Mouse (Mus musculus) heart, postnatal 25 days (tissue): Measurements from ENCODE around the gene Cwc25. TPM values are rescaled to one million over a fixed set of nuclear protein-coding genes. Genes with fewer than 3 reads are reported as not detected.

Experiments
- DNase-seq: peaks from one replicate; pipeline ENCODE4 v3.0.0; 2022; ENCODE audit warnings: low spot score
- intact Hi-C: fragments of 180-260 bp; cut with DNase I; formaldehyde crosslinking; loops from one replicate; pipeline ENCODE4 v1.15.1; 2025
- total RNA-seq, 2 experiments: library from RNA; stranded (reverse); gene quantifications; 2 replicates each; pipeline ENCODE4 v1.2.3; 2021

Cwc25 gene
- total RNA-seq, result 1 to 10 TPM; 7.0 to 7.2 TPM

DNA sequence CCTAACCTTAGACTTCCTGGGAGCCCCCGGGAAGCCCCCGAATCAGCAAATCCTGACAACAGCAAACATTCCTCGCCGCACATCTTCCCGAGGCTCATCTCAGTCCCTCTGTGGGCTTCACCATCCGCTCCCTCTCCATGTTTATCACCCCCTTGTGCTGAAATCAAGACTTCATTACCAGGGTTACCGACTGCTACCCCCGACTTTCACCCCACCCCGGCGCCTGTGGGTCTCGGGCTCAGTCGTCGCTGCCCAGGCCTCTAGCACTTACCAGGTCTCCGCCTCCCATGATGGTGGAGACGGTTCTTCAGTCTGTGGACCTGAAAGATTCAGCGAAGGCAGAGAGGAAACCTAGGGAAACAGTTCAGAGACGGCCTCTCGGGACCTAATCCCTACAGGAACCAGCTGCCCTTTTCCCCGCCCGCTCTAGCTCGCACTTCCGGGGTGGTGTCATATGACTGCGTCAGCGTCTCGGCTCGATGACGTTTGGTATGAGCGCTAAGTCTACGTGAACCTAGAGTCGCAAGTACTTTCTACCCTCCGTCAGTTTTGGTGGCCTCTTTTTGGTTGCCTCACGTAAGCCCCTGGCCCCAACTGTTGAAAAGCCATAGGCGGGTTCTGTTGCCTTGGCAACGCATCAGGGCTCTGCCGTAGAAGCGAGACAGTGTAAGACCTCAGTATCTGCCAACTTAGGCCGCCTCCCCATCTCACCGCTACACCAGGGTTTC lies at the start of gene Cwc25:
Cwc25 (minus strand) TSS at position 403 of the 728 bp plus-strand sequence.
- DNase-seq, result peak; percentile 93
- intact Hi-C loops, result loop anchor here (2.0 kb wide), 1 partner anchor 14 kb away; no protein-coding TSS in a partner anchor

DNA sequence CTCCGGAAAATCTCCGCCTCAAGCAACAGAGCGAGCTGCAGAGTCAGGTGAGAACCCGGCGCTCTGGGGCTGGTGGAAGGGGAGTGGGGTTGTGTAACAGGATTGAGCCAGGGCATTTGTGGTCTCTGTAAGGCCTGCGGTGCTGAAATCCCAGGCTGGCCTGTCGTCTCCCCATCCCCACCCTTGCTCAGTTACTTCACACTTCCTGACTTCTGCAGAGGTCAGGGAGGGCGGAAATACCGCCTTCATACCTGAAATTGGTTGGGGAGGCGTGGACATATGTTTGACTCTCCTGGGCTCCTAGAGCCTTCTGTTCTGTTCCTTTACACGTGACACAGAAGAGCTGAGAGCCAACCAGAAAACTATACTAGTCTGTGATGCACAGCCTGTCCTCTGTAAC lies 49.4 kb upstream of the Cwc25 start:
- DNase-seq, result no peak
- intact Hi-C loops, result no loop called here

DNA sequence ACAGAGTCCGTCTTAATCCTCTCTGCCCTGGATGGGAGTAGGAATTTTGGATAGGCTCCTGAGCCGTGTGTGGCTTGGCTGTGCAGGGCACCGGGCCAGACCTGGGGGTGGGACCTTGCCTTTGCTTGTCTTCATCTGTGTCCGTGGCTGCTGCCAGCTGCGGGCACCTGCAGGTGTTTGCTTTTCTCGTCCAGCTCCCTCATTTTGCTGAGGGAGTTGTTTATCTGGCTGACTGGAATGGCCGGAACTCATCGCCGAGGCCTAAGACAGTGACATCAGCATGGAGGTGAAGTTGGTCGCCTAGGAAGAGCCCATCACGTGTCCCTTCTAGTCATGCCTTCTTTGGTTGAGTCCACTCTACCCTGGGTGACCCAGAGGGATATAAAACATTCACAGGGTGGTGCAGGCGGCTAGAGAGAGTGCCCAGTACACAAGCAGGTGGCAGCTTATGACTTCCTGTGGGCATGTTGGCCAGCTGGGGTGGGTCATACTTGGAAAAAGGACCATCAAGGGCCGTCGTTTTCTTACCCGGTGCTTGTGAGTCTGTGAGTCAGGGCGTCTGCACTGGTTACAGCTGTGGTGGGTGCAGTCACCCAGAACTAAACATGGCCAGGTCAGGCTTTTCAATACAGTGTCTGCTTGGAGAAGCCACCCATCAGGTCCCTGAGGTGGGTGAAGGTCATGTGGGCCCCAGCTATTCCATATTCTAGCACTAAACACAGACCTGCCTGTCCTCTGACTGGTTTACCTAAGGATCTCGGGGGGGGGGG lies 47.6 kb upstream of the Cwc25 start:
- DNase-seq, result no peak
- intact Hi-C loops, result no loop called here

DNA sequence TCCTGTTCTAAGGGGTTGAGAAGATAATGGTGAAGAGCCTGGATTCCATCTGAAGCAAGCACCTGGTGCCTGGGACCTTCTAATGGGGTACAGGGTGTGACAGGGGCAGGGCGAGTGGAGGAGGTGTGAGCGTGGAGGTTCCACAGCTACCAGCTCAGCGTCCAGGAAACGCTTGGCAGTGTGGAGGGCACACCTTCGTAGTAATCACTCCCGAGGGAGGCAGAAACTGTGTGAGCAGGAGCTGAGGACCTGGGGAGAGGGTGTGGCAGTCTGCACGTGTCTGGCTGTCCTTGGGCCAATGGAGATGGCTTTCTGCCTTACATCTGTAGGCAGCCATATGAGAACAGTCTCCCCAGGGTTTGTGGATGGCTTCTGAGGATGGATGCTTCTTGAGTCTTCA lies 46.7 kb upstream of the Cwc25 start:
- intact Hi-C loops, result no loop called here
- DNase-seq, result no peak

DNA sequence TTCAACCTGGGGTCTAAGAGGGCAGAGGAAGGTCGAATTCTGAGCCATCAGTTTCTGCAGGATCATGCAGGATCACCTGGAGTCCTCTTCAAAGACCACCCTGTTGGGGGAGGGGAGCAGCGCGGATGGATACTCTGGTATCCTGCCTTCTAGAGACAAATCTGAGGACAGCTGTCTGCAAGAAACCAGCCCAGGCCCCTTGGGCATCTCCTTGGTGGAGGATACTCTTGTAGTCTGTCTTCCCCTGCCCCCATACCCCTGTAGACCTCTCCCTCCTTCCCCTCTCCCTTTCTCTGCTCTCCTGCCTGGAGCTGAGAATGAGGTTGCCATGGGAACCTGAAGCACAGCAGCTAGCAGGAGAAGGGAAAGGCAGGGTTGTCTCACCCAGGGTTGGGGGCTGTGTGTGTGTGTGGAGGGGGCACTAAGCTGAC lies 46.1 kb upstream of the Cwc25 start:
- intact Hi-C loops, result no loop called here
- DNase-seq, result no peak

DNA sequence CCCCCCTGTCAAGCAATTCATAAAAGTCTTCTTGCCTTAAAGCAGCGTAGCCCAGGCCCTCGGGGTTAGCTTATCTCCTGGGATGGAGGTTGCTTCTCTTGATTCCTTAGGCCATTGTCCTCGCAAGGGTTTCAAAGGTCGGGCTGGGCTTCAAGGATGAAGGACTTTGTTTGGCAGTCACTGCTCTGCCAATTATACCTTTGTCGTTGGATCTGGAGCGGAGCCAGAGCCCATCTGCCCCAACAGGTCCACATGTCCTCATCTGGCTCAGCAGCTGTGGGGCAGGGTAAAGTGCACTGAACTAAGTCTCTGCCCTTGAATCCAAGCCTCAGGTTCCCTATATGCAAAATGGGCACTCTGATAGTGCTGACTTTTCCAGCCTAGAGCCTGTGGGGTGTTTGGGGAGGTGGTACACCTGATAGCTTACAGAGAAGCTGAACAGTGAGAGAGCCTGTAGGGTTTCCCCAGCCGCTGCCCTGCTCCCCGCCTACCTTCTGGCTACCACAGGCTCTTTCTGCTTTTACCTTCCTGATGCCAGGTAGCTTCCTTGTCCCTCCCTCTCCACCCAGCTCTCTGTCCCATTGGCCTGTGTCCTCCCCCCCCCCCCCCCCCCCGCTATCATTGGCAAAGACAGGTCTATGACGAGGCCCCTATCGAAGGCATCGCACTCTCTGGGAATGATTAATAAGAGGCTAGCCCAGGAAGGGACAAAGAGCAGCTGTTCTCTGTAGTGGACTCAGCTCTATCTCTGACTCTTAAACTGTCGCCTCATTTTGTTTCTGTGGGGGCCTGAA lies 45.4 kb upstream of the Cwc25 start:
- intact Hi-C loops, result no loop called here

DNA sequence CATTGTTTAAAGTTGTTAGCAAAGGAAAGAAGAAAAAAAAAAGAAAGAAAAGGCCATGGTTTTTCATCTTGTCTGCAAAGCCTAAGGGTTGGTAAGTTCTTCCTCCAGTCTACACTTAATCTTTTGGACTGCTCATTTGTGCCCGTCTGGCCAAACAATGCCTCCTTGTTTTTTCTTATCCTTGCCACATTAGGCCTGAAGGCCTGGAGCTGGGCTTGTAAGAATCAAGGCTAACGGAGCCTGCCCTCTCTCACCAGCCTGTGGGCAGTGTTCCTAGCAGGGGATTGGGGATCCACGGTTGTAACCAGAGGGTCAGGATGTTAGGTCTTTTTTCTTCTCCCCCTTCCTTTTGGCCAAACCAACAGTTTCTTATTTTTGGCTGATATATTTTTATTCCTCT lies 44.6 kb upstream of the Cwc25 start:
- no peak for DNase-seq
- intact Hi-C loops, result no loop called here

More for the DNA sequence above, 45.4 kb upstream of the Cwc25 start:
- DNase-seq, result no peak

DNA sequence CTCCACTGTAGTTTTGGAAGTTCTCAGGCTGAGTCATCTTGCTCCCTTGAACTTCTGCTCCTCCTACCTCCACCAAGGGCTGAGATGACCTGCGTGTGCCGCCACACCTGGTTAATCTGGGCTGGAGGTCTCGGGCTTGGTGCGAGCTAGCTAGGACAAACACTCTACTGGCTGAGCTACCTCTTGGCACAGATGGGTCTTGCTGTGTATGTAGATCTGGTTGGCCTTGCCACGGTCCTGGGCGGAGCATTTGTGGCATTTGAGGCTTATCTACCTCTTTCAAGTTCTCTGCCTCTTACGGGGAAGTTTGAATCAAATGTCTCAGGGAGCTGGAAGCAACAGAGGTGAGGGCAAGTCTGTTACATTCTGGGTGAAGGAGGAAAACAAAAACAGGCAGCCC lies 44.0 kb upstream of the Cwc25 start:
- DNase-seq, result no peak
- intact Hi-C loops, result no loop called here

DNA sequence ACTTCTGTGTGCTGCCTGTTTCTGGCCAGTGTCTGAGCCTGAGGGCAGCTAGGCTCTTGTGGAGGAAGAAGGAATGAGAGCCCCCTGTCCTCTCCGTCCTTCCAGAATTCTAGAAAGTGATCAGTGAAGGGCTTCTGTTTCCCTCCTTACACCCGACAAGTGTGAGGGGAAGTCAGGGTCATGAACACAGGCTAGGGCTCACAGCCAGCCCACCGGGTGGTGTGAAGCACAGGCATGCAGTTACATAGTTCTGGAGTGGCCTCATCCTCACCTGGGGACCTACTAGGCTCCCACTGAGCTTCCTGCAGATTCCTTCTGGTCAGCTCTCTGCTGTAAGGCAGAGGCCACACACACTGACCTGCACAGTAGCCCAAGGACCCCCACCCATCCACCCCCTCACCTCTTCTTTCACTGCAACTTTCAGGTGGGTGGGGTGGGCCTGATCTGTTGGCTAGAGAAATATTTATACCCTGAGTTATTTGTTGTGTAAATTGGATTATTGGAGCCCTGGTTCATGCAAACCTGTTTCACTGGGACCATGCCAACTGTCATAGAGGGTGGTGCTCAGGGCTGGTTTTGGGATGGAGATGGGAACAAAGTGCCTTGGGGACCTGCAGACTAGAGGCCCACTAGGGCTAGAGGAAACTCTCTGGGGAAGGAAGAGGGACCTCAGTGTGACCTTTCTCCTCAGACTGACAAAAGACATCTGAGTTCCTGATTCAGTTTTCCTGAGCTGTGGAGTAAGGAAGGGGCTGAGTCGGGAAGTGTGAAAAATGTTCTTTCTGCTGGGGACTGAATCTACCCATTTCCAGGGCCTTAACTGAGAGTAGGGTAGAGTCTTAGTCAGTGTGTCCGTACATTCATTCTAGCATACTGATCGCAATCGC lies 43.1 kb upstream of the Cwc25 start:
- no peak for DNase-seq
- intact Hi-C loops, result no loop called here

DNA sequence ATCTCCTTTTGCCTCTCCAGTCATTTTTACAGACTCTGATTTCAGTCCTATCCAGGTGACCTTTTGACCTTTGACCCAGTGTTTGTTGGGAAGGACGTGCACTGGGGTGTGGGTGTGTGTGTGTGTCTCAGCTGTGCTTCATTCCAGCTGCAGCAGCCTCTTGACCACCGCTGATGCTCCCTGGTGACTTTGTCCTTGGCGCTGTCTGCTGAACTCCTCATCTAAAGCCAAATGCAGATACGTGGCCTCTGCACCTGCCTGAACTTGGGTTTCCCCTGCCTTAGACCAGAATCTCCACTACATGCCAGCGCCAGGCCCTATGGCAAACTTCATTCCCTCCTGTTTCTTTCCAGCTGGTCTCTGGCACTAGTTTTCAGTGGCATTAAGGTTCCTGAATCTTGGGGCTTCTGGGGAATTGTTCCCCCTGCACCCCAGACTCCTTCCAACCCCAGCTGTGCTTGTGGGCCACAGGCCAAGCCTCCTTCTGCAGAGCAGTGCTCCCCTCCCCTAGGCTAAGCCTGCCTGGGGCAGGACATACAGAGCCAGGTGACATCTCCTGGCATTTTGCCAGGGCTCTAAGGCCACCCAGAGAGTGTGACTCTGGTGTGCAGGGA lies 42.4 kb upstream of the Cwc25 start:
- intact Hi-C loops, result no loop called here
- no peak for DNase-seq

DNA sequence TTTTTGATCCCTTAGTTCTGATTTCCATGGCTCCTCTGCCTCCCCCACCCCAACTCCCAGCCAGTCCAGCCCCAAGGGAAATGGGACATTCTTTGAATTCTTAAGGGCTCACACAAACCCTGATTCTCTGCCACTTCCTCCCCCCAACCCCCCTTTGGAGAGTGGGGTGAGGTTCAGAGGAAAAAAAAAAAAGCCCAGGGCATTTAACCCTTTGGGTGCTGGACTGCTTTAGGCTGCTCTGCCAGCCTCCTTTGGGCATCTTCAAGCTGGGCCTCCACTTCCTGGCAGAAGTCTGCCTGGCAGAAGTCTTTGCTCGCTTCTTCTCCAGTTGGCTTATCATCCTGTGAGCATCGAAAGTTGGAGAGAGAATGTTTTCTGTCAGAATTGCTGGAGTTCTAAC lies 41.7 kb upstream of the Cwc25 start:
- no peak for DNase-seq
- intact Hi-C loops, result no loop called here

DNA sequence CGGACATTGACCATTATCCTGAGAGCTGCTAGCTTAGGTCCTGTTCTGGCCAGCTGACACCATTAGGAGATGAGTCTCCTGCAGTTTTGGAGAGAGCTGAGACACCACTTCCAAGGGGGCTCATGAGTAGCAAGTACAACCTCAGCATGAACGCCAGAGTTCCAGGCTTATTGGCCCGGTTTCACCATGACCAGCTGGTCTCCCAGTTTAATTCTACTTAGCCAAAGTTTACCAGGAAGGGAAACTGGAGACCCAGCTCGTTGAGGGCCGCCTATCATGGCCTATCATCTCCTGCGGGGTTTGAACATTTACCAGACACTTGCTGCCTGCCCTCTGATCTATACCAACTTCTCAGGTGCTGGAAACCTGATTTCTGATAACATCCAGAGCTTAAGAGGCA lies 41.3 kb upstream of the Cwc25 start:
- intact Hi-C loops, result no loop called here
- no peak for DNase-seq

DNA sequence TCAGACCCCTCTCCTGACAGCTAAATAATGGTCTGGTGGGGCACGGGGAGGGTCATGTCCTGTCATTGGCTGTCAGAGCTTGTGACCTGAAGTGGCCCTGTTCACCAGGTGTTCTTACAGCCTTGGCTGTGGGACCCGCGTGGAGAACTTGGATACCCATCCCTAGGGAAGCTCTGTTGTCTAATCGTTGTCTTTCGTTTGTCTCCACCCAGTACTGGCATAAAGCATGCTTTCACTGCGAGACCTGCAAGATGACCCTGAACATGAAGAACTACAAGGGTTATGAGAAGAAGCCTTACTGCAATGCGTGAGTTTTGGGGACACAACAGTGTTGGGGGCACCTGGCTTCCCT lies 40.2 kb upstream of the Cwc25 start:
- intact Hi-C loops, result no loop called here
- DNase-seq, result no peak

DNA sequence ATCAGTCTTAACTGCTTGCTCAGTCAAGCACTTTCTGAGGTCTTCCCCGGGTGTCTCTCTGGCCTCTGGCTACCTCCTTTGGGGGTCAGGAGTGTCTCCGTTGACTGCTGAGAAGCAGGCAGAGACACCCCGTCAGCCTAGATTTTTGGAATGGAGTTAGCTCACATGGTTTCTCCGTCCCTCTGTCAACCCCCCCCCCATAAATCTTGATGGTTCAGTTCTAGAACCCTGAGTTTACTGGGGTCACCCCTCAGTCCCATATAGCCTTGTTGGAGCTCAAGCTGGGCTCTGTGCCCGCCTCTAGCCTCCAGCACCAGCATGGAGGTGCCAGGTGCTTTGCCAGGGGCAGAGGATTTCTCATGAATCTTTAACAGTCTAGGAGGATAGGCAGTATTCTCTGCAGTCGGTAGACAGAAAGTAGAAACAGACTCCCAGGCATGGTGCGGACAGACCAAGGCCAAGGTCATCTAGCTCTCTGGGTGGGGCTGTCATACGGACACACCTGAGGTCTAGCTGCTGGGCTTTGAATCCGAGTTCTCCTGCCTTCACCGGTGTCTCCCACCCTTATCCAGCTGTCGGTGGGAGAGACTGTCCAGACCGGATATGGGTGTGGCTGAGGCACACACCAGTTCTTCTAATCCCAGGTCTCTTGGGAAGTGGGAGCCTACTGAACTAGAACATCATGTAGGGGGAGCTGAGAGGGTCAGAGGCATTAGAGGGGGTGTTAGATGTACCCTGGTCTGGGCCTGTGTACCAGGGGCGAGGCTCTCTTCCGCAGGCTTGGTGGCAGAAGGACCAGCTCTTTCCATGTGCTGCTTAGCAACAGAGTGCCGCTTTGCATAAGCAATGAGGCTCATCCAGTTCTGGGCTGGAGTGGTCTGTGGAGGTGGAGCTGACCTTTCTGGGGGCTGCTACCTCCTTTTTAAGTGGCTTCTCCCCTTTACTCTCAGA lies 39.6 kb upstream of the Cwc25 start:
- intact Hi-C loops, result no loop called here
- DNase-seq, result no peak

DNA sequence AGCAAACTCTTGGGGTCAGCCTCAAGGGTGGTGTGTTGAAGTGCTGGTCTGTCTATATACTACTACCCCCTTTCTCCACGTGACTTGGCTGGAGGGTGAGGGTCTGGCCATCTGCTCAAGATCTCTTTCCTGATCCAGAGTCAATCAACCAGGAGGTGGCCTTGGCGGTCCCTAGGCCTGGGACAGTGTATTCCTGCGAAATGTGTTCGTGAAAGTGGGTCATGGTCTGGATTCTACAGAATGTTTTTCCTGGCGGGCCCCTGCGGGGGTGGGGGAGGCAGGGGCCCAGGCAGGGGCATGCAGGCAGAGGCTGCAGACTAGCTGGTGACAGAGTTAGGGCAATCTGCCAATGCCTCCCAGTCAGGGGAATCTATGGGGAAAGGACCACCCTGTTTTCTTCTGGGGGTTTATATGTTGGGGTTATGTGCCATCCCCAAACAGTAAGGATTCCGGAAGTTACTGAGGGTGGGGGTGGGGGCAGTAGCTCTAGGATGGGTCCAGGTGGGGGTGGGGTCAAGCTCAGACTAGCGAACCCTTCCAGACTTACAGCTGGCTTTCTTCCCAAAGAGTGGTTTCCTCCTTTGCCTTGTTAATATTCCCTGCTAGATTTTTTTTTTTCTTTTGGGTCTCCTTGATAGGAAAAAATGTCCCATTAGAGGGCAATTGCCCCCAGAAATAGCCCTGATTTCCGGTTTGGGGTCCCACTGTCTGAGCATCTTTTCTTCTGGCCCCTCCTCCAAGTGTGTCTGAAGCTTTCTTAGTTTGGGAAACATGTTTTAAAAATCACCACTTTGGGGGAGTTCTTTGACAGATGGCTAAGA lies 38.7 kb upstream of the Cwc25 start:
- DNase-seq, result no peak
- intact Hi-C loops, result no loop called here

DNA sequence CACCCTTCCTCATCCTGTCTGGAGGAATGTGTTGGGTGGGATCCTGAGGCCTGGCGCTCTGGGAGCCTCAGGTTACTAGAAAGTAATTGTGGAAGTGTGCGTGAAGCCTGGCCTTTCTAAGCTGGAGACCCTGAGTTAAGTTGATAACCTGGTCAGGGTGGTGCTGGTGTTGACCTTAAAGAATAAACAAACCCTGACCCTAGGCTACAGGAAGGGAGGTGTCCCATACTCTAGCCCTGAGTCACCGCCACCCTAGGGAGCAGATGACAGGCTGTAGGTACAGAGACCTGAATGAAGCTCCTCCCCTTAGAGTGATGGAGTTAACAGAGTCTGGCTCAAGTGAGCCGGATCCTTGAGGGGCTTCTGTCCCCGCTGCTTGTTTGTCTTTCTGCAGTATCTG lies 37.5 kb upstream of the Cwc25 start:
- intact Hi-C loops, result no loop called here
- DNase-seq, result no peak

DNA sequence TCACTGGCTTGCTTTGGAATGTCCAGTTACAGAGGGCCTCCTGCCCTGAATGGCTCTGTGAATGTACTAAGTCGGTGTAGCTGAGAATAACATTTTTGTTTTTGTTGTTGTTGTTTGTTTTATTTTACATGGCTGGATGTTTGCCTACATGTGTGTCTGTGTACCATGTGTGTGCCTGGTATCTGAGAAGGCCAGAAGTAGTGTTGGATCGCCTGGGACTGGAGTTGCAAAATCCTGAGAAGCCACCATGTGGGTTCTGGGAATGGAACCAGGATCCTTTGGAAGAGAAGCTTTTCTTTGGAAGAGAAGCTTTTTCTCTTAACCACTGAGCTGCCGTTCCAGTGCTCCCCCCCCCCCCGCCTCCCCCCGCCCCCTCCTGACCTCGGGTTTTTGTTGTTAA lies 36.1 kb upstream of the Cwc25 start:
- intact Hi-C loops, result no loop called here
- DNase-seq, result no peak

DNA sequence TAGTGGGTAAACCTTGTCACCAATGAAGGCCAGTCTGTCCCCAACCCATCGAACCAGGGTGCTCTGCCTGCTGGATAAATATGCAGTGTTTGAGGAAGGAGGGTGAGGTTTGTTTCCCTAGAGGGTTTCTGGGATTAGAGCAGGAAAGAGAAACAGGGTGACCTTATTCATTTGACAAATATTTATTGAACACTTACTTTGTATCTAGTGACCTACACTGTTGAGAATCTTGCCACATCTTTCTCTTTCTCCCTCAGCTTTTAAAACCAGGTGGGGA lies 35.8 kb upstream of the Cwc25 start:
- intact Hi-C loops, result no loop called here
- no peak for DNase-seq
